Mouse (Mus musculus) lung, adult 2 months (tissue): ENCODE data around the gene Slc35f4. TPM values are rescaled to one million over a fixed set of nuclear protein-coding genes. Genes with fewer than 3 reads are reported as not detected.

Experiments used
- DNase-seq: peaks from one replicate; pipeline ENCODE4 v3.0.0; 2022
- H3K4me1 ChIP-seq: fragments of 200-500 bp; 2 replicates; pipeline ENCODE4 v1.6.1; 2011; ENCODE audit warnings: low read length; ENCODE audit not compliant: control insufficient read depth, insufficient read depth
- H3K4me3 ChIP-seq: fragments of 200-500 bp; replicated peaks from 2 replicates; pipeline ENCODE3; 2011; ENCODE audit warnings: low read depth, mild to moderate bottlenecking, control low read depth, low read length; ENCODE audit errors: extremely low read depth
- CTCF ChIP-seq: fragments of 200-500 bp; IDR thresholded peaks from 2 replicates; pipeline ENCODE4 v1.5.1; 2011; ENCODE audit warnings: mild to moderate bottlenecking, low read length, control low read depth; ENCODE audit not compliant: insufficient read depth
- POLR2A ChIP-seq: fragments of 200-500 bp; IDR thresholded peaks from 2 replicates; pipeline ENCODE4 v1.6.1; 2011; ENCODE audit warnings: low read depth, mild to moderate bottlenecking, control low read depth, low read length, borderline replicate concordance; ENCODE audit errors: extremely low read depth
- WGBS: fragments of 180-500 bp; shearing (Covaris S2); methylation state at CpG from one replicate; pipeline ENCODE4 v1.1.7; 2018; 5-methylcytosine and 5-hydroxymethylcytosine counted together
- polyA plus RNA-seq: library from polyadenylated mRNA; depleted of rRNA; stranded (reverse); fragments of >200 nt; gene quantifications from 2 replicates; pipeline ENCODE4 v1.2.3, GENCODE M21; 2012; rRNA removed

Gene Slc35f4
- polyA plus RNA-seq, result not detected in 2 replicates

DNA sequence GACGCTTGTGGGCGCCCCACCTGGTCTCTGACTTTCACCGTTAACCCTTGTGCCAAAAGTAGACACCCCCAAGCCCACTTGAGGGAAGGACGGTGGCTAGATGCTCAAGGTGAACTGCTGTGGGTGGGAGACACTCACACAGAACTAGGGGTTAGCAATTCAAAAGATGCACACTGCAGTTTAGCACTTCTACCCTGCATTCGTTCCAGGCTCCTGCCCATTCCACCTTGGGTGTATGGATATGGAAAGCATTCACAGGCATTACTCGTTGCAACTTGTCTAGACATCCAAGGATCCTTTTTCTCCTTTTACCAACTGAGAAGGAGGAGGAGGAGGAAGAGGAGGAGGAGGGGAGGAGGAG lies at the start of gene Slc35f4:
Gene Slc35f4, minus strand, starts transcription at position 116 of the 361 bp plus-strand sequence.
- Histone ChIP-seq H3K4me3 (no peak within 1 kb of the TSS), H3K4me1 (no peaks in the 10 kb centered on the region)
- WGBS, result 12% methylated on average over 6 of the region's 6 CpGs
- TF ChIP-seq POLR2A (no peak), CTCF (no peak)
- DNase-seq, result no peak

DNA sequence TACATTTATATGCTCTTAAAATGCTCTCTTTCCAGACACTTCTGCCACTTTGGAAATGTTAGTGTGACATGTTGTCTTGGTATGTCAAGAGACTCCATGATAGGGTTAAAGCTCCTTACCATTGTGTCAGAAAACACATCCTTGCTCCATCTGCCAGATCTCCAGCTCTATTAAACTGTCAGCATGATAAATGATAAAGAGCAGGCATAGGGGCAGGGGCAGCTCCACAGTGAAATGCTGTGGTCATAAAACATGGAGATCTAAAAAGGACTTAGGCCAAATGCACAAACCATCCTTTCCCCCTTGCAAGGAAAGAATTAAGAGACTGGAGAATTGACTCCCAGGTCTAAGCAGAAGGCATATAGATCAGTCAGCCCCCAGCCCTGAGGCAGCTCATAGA lies 42.5 kb upstream of the Slc35f4 start:
- no peak for DNase-seq
- TF ChIP-seq CTCF (no peak), POLR2A (no peak)
- Histone ChIP-seq H3K4me1 (no peaks in the 10 kb centered on the region), H3K4me3 (no peak overlapping the region)

DNA sequence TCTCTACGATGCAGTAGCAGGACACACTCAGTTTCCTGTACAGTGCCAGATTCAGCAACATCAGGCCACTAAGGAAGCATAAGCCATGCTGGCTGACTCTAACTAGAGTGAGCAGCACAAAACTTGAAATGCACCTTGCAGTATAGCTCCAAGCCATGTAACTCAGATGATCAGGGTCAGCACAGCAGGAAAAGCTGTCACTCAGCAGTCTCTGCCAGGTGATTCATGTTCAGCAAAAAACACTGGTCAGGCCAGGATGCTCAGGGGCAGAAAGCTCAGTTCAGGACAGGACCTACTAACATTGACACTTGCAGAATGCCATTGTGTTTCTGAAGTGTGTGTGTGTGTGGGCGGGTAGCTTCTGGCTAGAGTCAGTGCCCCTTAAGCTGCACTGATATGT lies 34.9 kb upstream of the Slc35f4 start:
- TF ChIP-seq CTCF (no peak), POLR2A (no peak)
- DNase-seq, result no peak
- WGBS, result 61% methylated on average over 2 of the region's 2 CpGs
- no peaks in the 10 kb centered on the region for H3K4me1 ChIP-seq
- no peak overlapping the region for H3K4me3 ChIP-seq

DNA sequence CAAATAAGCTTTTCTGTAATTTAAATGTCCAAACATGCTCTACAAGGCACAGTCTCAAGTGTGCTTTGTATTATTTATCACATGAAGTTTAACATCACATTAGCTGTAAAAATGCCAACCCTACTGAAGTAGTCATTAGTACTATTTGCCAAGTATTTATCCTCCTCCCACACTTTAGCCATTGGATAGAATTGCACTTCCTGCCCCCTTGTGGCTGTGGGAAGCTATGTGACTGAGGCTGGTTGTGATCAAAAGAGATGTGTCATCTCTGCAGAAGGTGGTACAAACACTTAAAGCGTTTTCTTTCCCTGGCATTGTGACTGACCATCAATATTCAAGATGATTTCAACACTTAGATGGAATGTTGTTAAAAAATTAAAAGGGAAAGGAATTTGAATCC lies 14.3 kb upstream of the Slc35f4 start:
- Histone ChIP-seq H3K4me1 (no peaks in the 10 kb centered on the region), H3K4me3 (no peak overlapping the region)
- DNase-seq, result no peak
- 26% methylated on average over 1 of the region's 1 CpGs for WGBS
- TF ChIP-seq CTCF, result no peak
- TF ChIP-seq POLR2A, result no peak

DNA sequence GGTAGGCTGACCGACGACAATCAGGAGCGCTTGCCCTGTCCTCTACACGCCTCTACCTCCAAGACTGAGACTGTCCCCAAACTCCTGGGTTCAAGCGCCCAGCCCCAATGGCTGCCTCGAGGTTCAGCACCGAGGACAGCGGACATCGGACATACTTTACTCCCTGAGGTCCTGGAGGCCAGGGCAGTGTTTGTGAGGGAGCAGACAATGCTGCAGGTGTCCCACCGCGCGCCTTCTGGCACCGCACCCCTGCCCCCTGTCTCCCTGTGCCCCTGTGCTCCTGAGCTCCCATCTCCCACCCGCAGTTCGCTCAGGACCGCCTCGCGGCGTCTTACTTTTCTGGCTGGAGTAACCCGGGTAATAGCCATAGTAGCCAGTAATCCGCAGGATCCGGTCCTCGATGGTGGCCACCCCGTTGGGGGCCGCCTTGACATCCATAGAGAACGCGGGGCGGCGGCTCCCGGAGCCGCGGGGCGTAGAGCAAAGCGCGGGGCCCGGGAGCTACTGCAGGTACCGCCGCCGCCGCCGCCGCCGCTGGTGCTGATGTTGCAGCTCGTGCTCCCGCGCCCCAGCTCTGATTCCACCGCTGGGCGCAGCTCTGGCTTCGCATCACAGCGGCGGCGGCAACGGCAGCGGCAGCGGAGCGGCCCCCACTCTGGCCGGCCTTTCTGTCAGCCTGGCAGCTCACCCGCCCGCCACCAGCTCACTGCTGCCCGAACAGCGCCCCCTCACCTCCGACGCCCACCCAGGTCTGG lies 493 bp downstream of the Slc35f4 start:
- Histone ChIP-seq H3K4me1 (no peaks in the 10 kb centered on the region), H3K4me3 (no peak overlapping the region)
- WGBS, result 2% methylated on average over 51 of the region's 63 CpGs
- DNase-seq, result peak; percentile 41
- TF ChIP-seq CTCF (no peak), POLR2A (no peak)

DNA sequence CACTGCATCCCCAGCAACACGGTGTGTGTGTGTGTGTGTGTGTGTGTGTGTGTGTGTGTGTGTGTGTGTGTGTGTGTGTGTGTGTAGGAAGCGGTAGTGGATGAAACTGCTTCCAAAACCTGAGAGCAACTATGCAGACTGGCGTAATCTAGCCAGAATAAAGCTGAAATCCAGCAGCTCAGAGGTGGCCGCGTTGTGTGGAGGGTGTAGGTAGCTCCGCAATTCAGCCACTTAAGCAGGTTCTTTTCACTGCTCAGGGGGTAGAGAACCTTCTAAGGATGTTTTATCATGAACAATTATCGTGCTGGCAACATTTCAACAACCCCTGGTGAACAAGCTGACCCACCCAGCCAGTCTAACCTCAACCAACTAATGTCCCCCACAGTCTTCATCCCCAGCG lies 1.2 kb downstream of the Slc35f4 start:
- TF ChIP-seq POLR2A (no peak), CTCF (no peak)
- DNase-seq, result no peak
- no peaks in the 10 kb centered on the region for H3K4me1 ChIP-seq
- WGBS, result 65% methylated on average over 8 of the region's 8 CpGs
- no peak overlapping the region for H3K4me3 ChIP-seq

DNA sequence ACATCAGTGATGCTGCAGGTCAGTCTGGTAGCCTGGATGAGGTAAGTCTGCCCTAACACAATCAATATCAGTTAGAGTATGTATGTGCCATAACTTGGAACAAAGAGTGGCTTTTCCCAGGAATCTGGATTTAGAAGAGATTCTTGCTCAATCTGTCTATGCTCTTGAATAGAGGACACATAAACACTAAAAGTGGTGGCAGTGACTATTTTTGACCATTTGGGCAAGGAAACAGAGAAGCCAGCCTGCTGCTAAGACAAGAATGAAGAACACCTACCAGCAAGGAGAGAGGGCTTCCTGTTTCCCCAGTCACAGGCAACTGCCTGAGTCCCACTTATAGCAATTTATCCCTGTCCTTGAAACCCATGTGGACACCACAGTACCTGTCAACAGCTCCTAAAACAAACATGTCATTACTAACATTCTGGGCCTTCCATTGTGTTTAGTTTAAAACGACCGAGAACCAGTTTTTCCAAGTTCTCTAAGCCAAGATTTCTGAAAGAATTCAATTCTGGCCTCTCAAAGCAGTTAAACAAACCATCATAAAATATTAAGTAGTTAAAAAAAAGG lies 10.7 kb downstream of the Slc35f4 start:
- no peak for DNase-seq
- H3K4me3 ChIP-seq, result no peak overlapping the region
- WGBS, result 27% methylated on average over 2 of the region's 2 CpGs
- no peak for TF ChIP-seq POLR2A
- no peak for TF ChIP-seq CTCF
- H3K4me1 ChIP-seq, result no peaks in the 10 kb centered on the region

DNA sequence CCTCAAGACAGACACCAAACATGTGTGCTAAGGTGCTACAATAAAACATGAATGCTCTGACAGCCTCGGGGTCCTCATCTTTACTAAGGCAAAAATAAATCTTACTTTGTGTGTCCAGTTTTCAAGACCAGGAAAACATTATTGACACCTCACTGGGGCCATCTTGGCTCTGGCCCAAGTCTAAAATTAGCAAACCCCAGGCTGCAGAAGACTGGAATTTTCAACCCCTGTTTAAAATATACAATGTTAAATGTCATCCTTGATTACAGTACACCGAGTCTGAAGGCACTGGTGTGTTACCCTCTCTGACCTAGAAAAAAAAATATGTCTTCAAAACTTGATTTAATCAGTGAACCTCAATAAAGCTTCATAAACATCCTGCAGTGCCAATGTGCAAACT lies 11.7 kb downstream of the Slc35f4 start:
- Histone ChIP-seq H3K4me1 (no peaks in the 10 kb centered on the region), H3K4me3 (no peak overlapping the region)
- no peak for DNase-seq
- TF ChIP-seq POLR2A (no peak), CTCF (no peak)
- 14% methylated on average over 2 of the region's 2 CpGs for WGBS

DNA sequence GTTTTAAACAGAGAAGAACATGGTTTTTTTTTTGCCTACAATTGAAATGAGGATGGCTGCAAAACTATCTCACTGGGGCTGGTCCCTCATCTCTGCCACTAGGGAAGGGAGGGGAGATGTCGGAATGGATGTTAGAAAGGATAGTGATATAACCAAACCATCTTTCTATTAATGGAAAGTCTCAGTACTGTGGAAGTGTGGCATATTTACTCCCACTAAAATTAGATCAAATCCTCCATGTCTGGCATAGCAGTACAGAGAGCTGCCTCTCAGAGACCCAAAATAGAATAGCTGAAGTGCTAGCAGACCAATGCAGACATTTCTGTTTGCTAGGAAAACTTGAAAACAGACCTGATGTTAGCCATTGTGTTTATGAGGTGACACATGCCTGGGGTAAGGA lies 30.7 kb downstream of the Slc35f4 start:
- Histone ChIP-seq H3K4me3 (no peak overlapping the region), H3K4me1 (no peaks in the 10 kb centered on the region)
- 73% methylated on average over 1 of the region's 1 CpGs for WGBS
- DNase-seq, result no peak
- TF ChIP-seq CTCF, result no peak
- TF ChIP-seq POLR2A, result no peak

DNA sequence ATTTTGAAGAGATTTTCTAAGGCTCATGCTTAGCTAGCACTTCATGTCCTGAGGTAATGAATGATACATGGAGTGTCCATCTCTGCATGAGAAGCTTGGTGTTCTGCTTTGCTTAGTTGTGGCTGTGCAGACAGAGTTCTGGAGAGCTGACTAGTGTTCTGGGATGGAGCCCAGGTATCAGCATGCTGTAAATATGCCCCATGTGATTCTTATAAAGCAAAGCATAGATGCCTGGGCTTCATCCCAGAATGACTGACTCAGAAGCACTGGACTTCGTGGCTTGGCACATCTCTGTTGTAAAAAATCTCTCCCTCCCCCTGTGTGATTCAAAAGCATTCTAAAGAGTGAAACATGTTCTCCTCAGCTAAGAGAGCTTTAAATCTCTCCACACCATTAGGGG lies 32.1 kb downstream of the Slc35f4 start:
- DNase-seq, result no peak
- H3K4me1 ChIP-seq, result no peaks in the 10 kb centered on the region
- WGBS, result 61% methylated on average over 1 of the region's 1 CpGs
- no peak overlapping the region for H3K4me3 ChIP-seq
- no peak for TF ChIP-seq POLR2A
- no peak for TF ChIP-seq CTCF
